Mouse (Mus musculus) myocyte (in vitro differentiated cells): ENCODE results near the gene Kiss1r. TPM values are rescaled to one million over a fixed set of nuclear protein-coding genes. Genes with fewer than 3 reads are reported as not detected.
"Not testable (repeated sequence)": the region's sequence is repeated elsewhere in the genome, so short reads cannot be mapped to it uniquely, and the experiment has no call there.

Experiments used
- H3K27me3 ChIP-seq: one replicate; pipeline ENCODE4 v1.6.1; 2011; ENCODE audit not compliant: control insufficient read depth, insufficient read depth, insufficient read length
- H3K36me3 ChIP-seq: one replicate; pipeline ENCODE4 v1.6.1; 2011; ENCODE audit not compliant: control insufficient read depth, insufficient read depth
- H3K4me2 ChIP-seq: one replicate; pipeline ENCODE4 v1.6.1; 2011; ENCODE audit warnings: low read depth, control low read depth
- H3K4me3 ChIP-seq: one replicate; pipeline ENCODE4 v1.5.1; 2011; ENCODE audit warnings: mild to moderate bottlenecking, control low read depth, moderate library complexity
- H3K79me2 ChIP-seq: one replicate; pipeline ENCODE4 v1.6.1; 2011; ENCODE audit not compliant: control insufficient read depth, insufficient read depth
- H3ac ChIP-seq: one replicate; pipeline ENCODE4 v1.6.1; 2011; ENCODE audit not compliant: control insufficient read depth, insufficient read length
- CEBPB ChIP-seq: IDR thresholded peaks from 2 replicates; pipeline ENCODE4 v1.6.1; 2011; ENCODE audit warnings: mild to moderate bottlenecking, moderate library complexity; ENCODE audit not compliant: poor library complexity, insufficient read depth, severe bottlenecking
- E2F4 ChIP-seq: IDR thresholded peaks from one replicate; pipeline ENCODE4 v1.6.1; 2011; ENCODE audit warnings: mild to moderate bottlenecking, control low read depth, moderate library complexity; ENCODE audit not compliant: insufficient read depth
- MAX ChIP-seq: IDR thresholded peaks from one replicate; pipeline ENCODE4 v1.6.1; 2011; ENCODE audit warnings: low read depth, mild to moderate bottlenecking, control low read depth
- MYOD1 ChIP-seq, 3 experiments: IDR thresholded peaks; one replicate each; pipeline ENCODE4 v1.6.1; 2011; ENCODE audit warnings: control low read depth in 2 of 3, low read depth in 2 of 3, mild to moderate bottlenecking in 2 of 3, moderate library complexity in 1 of 3; ENCODE audit not compliant: insufficient read length in 2 of 3, control insufficient read depth in 1 of 3
- MYOG ChIP-seq, 3 experiments: IDR thresholded peaks; one replicate each; pipeline ENCODE4 v1.6.1; 2011; ENCODE audit warnings: control low read depth in 2 of 3, low read depth in 2 of 3, mild to moderate bottlenecking in 2 of 3; ENCODE audit not compliant: insufficient read length in 2 of 3, control insufficient read depth in 1 of 3, insufficient read depth in 1 of 3
- POLR2A ChIP-seq: IDR thresholded peaks from one replicate; pipeline ENCODE4 v1.6.1; 2011; ENCODE audit warnings: low read depth, mild to moderate bottlenecking, control low read depth, moderate library complexity; ENCODE audit not compliant: insufficient read length
- POLR2AphosphoS2 ChIP-seq: IDR thresholded peaks from one replicate; pipeline ENCODE4 v1.6.1; 2011; ENCODE audit warnings: low read depth, control low read depth; ENCODE audit not compliant: insufficient read length
- REST ChIP-seq: IDR thresholded peaks from one replicate; pipeline ENCODE4 v1.6.1; 2011; ENCODE audit warnings: mild to moderate bottlenecking, control low read depth, moderate library complexity; ENCODE audit not compliant: insufficient read depth, insufficient read length
- SRF ChIP-seq: IDR thresholded peaks from one replicate; pipeline ENCODE4 v1.6.1; 2011; ENCODE audit warnings: low read depth; ENCODE audit not compliant: control insufficient read depth, insufficient read length
- TCF12 ChIP-seq: IDR thresholded peaks from one replicate; pipeline ENCODE4 v1.6.1; 2011; ENCODE audit warnings: mild to moderate bottlenecking, control low read depth; ENCODE audit not compliant: poor library complexity, insufficient read depth, severe bottlenecking
- TCF3 ChIP-seq: IDR thresholded peaks from one replicate; pipeline ENCODE4 v1.6.1; 2011; ENCODE audit warnings: low read depth, control low read depth; ENCODE audit not compliant: insufficient read length
- USF1 ChIP-seq: IDR thresholded peaks from one replicate; pipeline ENCODE4 v1.6.1; 2011; ENCODE audit warnings: low read depth, mild to moderate bottlenecking, control low read depth, moderate library complexity
- polyA plus RNA-seq: library from polyadenylated mRNA; unstranded; fragments of >200 nt; fragmentation: generic; extraction: Trizol; gene quantifications from one replicate; pipeline ENCODE4 v1.2.1, GENCODE M21; 2012; ENCODE audit warnings: missing spikeins

The Kiss1r gene
- polyA plus RNA-seq, 1 experiment = 0.59 TPM

DNA sequence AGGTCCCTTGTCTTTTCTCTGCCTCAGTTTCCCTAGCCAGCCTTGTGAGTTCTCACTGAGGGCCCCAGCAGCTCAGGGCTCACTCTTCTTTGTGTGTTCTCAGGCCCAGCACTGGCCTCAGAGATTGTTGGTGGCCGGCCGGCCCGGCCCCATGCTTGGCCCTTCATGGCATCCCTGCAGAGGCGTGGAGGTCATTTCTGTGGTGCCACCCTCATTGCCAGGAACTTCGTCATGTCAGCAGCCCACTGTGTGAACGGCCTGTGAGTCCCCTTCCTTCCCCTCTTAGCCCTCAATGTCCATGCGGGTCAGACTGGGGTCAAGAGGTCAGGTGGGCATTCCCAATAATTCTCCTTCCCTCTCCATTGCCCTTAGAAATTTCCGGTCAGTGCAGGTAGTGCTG lies 30.2 kb upstream of the Kiss1r start:
- H3K4me3 ChIP-seq = no peak overlapping the region
- H3K4me2 ChIP-seq = no peak overlapping the region
- no peaks in the 10 kb centered on the region for H3K36me3 ChIP-seq
- TF ChIP-seq SRF (no peak), POLR2AphosphoS2 (no peak), CEBPB (no peak), MYOD1 (IDR thresholded peaks at IDR 0.05; ENCODE audit: control insufficient read depth in 1 of 3, insufficient read length in 2 of 3, low read depth in 2 of 3) (no peak), TCF3 (no peak), MAX (no peak), MYOG (IDR thresholded peaks at IDR 0.05; ENCODE audit: control insufficient read depth in 1 of 3, insufficient read depth in 1 of 3, insufficient read length in 2 of 3, low read depth in 2 of 3) (no peak), POLR2A (no peak), E2F4 (no peak), TCF12 (no peak), USF1 (no peak), REST (no peak)
- H3ac ChIP-seq = no peak overlapping the region
- peaks cover 19% of the 10 kb centered on the region for H3K27me3 ChIP-seq
- H3K79me2 ChIP-seq = no peaks in the 10 kb centered on the region

DNA sequence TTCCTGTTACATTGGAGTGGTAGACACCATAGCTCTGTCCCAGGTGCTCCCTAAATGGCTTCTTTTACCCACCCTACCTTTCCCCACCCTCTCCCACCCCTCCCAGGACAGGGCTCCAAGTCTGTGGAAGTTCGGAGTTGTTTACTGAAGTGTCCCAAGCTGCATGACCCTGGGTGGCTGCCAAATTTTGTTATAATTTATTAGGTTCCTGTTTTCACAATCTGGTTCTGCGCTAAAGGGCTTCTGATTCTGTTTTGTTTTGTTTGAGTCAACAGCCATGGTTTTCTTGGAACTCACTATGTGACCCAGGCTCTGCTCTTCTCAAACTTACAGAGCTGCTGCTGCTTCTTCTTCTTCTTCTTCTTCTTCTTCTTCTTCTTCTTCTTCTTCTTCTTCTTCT lies 27.4 kb upstream of the Kiss1r start:
- no peak overlapping the region for H3ac ChIP-seq
- H3K79me2 ChIP-seq = no peaks in the 10 kb centered on the region
- peaks cover 19% of the 10 kb centered on the region for H3K27me3 ChIP-seq
- H3K4me2 ChIP-seq = no peak overlapping the region
- no peak for TF ChIP-seq USF1
- TF ChIP-seq E2F4 = no peak
- TF ChIP-seq CEBPB = no peak
- TF ChIP-seq MYOD1 (IDR thresholded peaks at IDR 0.05; ENCODE audit: control insufficient read depth in 1 of 3, insufficient read length in 2 of 3, low read depth in 2 of 3) = no peak
- TF ChIP-seq SRF = no peak
- no peak for TF ChIP-seq TCF3
- TF ChIP-seq MYOG (IDR thresholded peaks at IDR 0.05; ENCODE audit: control insufficient read depth in 1 of 3, insufficient read depth in 1 of 3, insufficient read length in 2 of 3, low read depth in 2 of 3) = no peak
- TF ChIP-seq REST = no peak
- no peak for TF ChIP-seq POLR2A
- no peak for TF ChIP-seq TCF12
- TF ChIP-seq POLR2AphosphoS2 = no peak
- no peak for TF ChIP-seq MAX
- H3K4me3 ChIP-seq = no peak overlapping the region
- H3K36me3 ChIP-seq = no peaks in the 10 kb centered on the region

- no peaks in the 10 kb centered on the region for H3K79me2 ChIP-seq
- no peaks in the 10 kb centered on the region for H3K36me3 ChIP-seq
- no peak within 1 kb of the TSS for H3K4me3 ChIP-seq
- H3K27me3 ChIP-seq = peaks cover 19% of the 10 kb centered on the region
- H3ac ChIP-seq = no peak within 1 kb of the TSS
- no peak within 1 kb of the TSS for H3K4me2 ChIP-seq
- no peak for TF ChIP-seq TCF12
- TF ChIP-seq TCF3 = no peak
- no peak for TF ChIP-seq MYOD1 (IDR thresholded peaks at IDR 0.05; ENCODE audit: control insufficient read depth in 1 of 3, insufficient read length in 2 of 3, low read depth in 2 of 3)
- TF ChIP-seq SRF = no peak
- TF ChIP-seq REST = no peak
- TF ChIP-seq MAX = no peak
Observed at GRCm38 (mm10) chr10:79890670-79891069, 26.1 kb upstream of the Kiss1r start, which contains the start of gene Cfd. Gene Cfd, plus strand, starts transcription at chr10:79890853.

- not testable (repeated sequence) for H3K4me3 ChIP-seq, H3K36me3 ChIP-seq, H3K4me2 ChIP-seq, H3K79me2 ChIP-seq, H3ac ChIP-seq
- peaks cover 16% of the 10 kb centered on the region for H3K27me3 ChIP-seq
Observed at GRCm38 (mm10) chr10:79892451-79893118, 24.2 kb upstream of the Kiss1r start.

DNA sequence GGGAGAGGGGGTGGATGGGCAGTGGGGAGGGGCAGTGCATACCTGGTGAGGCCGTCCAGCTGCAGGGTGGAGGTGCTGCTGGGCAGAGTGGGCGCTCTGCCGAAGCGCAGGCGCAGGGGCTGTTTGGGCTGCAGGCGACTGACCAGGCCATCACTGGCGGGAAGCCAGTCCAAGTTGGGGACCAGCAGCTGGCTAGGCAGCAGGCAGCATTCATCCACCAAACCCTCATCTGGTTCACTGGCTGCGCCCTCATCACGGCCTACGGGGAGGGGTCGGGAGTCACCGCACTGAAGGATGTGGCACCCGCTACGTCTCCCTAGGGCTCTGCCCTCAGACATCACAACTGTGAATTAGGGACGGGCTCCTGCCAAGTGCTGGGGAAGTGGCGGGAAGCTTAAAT lies 20.5 kb upstream of the Kiss1r start:
- no peak overlapping the region for H3K4me2 ChIP-seq
- no peaks in the 10 kb centered on the region for H3K27me3 ChIP-seq
- H3K79me2 ChIP-seq = no peaks in the 10 kb centered on the region
- no peaks in the 10 kb centered on the region for H3K36me3 ChIP-seq
- H3K4me3 ChIP-seq = no peak overlapping the region
- H3ac ChIP-seq = no peak overlapping the region
- TF ChIP-seq MYOD1 (IDR thresholded peaks at IDR 0.05; ENCODE audit: control insufficient read depth in 1 of 3, insufficient read length in 2 of 3, low read depth in 2 of 3) (no peak), E2F4 (no peak), TCF3 (no peak), POLR2AphosphoS2 (no peak), TCF12 (no peak), REST (no peak), USF1 (no peak), CEBPB (no peak), MYOG (IDR thresholded peaks at IDR 0.05; ENCODE audit: control insufficient read depth in 1 of 3, insufficient read depth in 1 of 3, insufficient read length in 2 of 3, low read depth in 2 of 3) (no peak), POLR2A (no peak), SRF (no peak)
